Mouse (Mus musculus): ENCODE measurements around the gene Hrh2. TPM values are rescaled to one million over a fixed set of nuclear protein-coding genes. Genes with fewer than 3 reads are reported as not detected.

Gene Hrh2
- polyA plus RNA-seq, 1 experiment from 2014 or later, result 0.11 TPM

GRCm38 (mm10) chr13:54178647-54179046, 13.3 kb upstream of the Hrh2 start:
- Histone ChIP-seq H3K9me3 (no peaks in the 10 kb centered on the region), H3K4me2 (replicated peaks) (no peak overlapping the region), H3K4me3 (replicated peaks) (no peak overlapping the region), H3K27me3 (replicated peaks) (no peaks in the 10 kb centered on the region), H3K36me3 (no peaks in the 10 kb centered on the region), H3K4me1 (replicated peaks) (no peaks in the 10 kb centered on the region), H3K9ac (no peak overlapping the region), H3K27ac (no peak overlapping the region)
- 57% methylated on average over 5 of the region's 5 CpGs for WGBS
- no peak for ATAC-seq

GRCm38 (mm10) chr13:54179971-54180370, 12.0 kb upstream of the Hrh2 start:
- H3K9me3 ChIP-seq, result no peaks in the 10 kb centered on the region
- no peak overlapping the region for H3K27ac ChIP-seq
- 89% methylated on average over 3 of the region's 3 CpGs for WGBS
- H3K4me1 ChIP-seq (replicated peaks), result no peaks in the 10 kb centered on the region
- no peak overlapping the region for H3K9ac ChIP-seq
- H3K36me3 ChIP-seq, result no peaks in the 10 kb centered on the region
- no peak overlapping the region for H3K4me2 ChIP-seq (replicated peaks)
- no peaks in the 10 kb centered on the region for H3K27me3 ChIP-seq (replicated peaks)
- no peak for ATAC-seq
- H3K4me3 ChIP-seq (replicated peaks), result no peak overlapping the region

- Histone ChIP-seq H3K27me3 (replicated peaks) (no peaks in the 10 kb centered on the region), H3K4me1 (replicated peaks) (no peaks in the 10 kb centered on the region), H3K9me3 (no peaks in the 10 kb centered on the region), H3K4me2 (replicated peaks) (no peak overlapping the region), H3K27ac (no peak overlapping the region), H3K4me3 (replicated peaks) (no peak overlapping the region), H3K9ac (no peak overlapping the region), H3K36me3 (no peaks in the 10 kb centered on the region)
- ATAC-seq, result no peak
- WGBS, result 45% methylated on average over 3 of the region's 3 CpGs
Observed at GRCm38 (mm10) chr13:54180461-54180860, 11.5 kb upstream of the Hrh2 start.

DNA sequence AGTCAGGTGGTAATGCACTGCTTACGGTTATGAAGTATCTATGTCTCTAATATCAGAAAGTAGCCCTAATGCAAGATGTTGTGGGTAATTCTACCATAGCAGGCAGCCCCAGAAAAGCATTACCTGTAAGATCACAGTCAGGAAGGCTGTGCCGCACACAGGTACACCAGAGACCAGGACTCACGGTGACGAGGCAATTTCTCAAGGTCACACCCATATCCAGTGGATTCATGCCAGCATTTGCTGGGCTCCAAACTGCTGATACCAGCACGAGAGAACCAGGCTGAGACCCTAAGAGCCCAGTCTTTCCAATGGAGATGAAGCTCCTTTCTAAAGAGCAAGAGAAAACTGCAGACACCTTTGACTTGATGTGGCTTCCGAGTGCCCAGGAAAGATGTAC, 10.6 kb upstream of the Hrh2 start:
- Histone ChIP-seq H3K9me3 (no peaks in the 10 kb centered on the region), H3K4me1 (replicated peaks) (no peaks in the 10 kb centered on the region), H3K4me2 (replicated peaks) (no peak overlapping the region), H3K36me3 (no peaks in the 10 kb centered on the region), H3K27me3 (replicated peaks) (no peaks in the 10 kb centered on the region), H3K27ac (no peak overlapping the region), H3K9ac (no peak overlapping the region), H3K4me3 (replicated peaks) (no peak overlapping the region)
- 76% methylated on average over 6 of the region's 6 CpGs for WGBS
- no peak for ATAC-seq

GRCm38 (mm10) chr13:54181947-54182346, 10.0 kb upstream of the Hrh2 start:
- ATAC-seq, result no peak
- Histone ChIP-seq H3K4me3 (replicated peaks) (no peak overlapping the region), H3K9ac (no peak overlapping the region), H3K4me1 (replicated peaks) (no peaks in the 10 kb centered on the region), H3K36me3 (no peaks in the 10 kb centered on the region), H3K27me3 (replicated peaks) (no peaks in the 10 kb centered on the region), H3K27ac (no peak overlapping the region), H3K9me3 (no peaks in the 10 kb centered on the region), H3K4me2 (replicated peaks) (no peak overlapping the region)
- 85% methylated on average over 4 of the region's 4 CpGs for WGBS

DNA sequence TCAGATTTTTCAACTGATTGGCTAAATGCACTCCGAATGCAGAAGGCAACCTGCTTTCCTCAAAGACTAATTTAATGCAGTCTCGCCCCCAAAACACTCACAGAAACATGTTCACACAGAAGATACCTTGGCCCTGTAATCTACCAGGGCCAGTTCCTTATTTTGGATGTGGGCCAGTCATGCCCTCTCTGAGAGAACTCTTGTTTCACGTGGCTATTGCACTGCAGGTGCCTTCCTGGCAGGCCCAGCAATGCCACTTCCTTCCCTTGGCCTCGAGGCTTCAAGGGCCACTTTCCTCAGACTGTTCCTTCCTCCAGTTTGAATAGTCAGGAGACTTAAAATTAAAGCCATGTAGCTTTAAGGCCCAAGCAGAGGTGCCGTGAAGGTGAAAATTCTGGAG, 5.5 kb upstream of the Hrh2 start:
- no peak overlapping the region for H3K4me2 ChIP-seq (replicated peaks)
- no peaks in the 10 kb centered on the region for H3K9me3 ChIP-seq
- no peak overlapping the region for H3K4me3 ChIP-seq (replicated peaks)
- H3K4me1 ChIP-seq (replicated peaks), result no peaks in the 10 kb centered on the region
- H3K27me3 ChIP-seq (replicated peaks), result no peaks in the 10 kb centered on the region; the same call in 1 of the 2 replicates
- 78% methylated on average over 5 of the region's 5 CpGs for WGBS
- H3K27ac ChIP-seq, result no peak overlapping the region
- no peaks in the 10 kb centered on the region for H3K36me3 ChIP-seq
- ATAC-seq, result no peak
- no peak overlapping the region for H3K9ac ChIP-seq

- Histone ChIP-seq H3K9me3 (no peaks in the 10 kb centered on the region), H3K27me3 (replicated peaks) (peaks cover 13% of the 10 kb centered on the region), H3K4me3 (replicated peaks) (no peak overlapping the region), H3K27ac (no peak overlapping the region), H3K36me3 (no peaks in the 10 kb centered on the region), H3K4me1 (replicated peaks) (0 out of 2 replicates have a peak, but pooled peaks cover 4% of the 10 kb centered on the region), H3K9ac (no peak overlapping the region), H3K4me2 (replicated peaks) (no peak overlapping the region)
- ATAC-seq, result no peak
- WGBS, result 70% methylated on average over 7 of the region's 7 CpGs
Observed at GRCm38 (mm10) chr13:54188190-54188706, 3.7 kb upstream of the Hrh2 start.

DNA sequence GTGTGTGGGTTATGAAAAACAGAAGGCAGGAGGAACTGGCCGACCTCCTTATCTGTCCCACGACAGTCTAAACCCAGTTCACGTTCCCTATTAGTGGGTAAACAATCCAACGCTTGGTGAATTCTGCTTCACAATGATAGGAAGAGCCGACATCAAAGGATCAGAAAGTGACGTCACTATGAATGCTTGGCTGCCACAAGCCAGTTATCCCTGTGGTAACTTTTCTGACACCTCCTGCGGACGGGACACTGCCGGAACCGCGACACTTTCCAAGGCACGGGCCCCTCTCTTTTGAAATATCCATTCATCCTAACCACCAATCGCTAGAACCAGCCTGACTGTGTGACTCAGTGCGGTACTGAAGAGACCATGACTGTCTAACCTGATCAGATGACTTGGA, 2.0 kb upstream of the Hrh2 start:
- Histone ChIP-seq H3K4me2 (replicated peaks) (no peak overlapping the region), H3K4me1 (replicated peaks) (0 out of 2 replicates have a peak, but pooled peaks cover 4% of the 10 kb centered on the region), H3K27ac (no peak overlapping the region), H3K9ac (no peak overlapping the region), H3K4me3 (replicated peaks) (no peak overlapping the region), H3K27me3 (replicated peaks) (peaks cover 22% of the 10 kb centered on the region), H3K9me3 (no peaks in the 10 kb centered on the region), H3K36me3 (no peaks in the 10 kb centered on the region)
- ATAC-seq, result no peak
- WGBS, result 74% methylated on average over 14 of the region's 14 CpGs

DNA sequence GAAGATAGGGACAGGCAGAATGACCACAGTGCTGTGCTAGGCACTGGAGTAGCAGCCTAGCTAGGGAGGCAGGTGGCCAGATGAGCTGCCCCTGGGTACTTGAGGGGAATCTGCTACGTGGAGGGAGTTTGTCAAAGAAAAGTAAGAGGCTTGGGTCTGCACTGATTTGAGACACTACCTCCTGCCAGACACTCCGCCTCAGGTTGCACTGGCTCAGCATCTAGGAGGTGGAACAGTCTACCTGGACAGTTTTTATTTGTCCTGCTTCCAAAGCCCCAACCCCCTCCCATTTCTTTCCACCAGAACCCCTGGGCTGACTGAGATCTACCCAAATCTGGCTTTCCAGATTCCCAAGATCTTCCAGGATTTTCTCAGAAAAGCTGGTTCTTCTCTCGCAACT, 748 bp upstream of the Hrh2 start:
- ATAC-seq, result no peak
- Histone ChIP-seq H3K4me2 (replicated peaks) (no peak overlapping the region), H3K9me3 (no peaks in the 10 kb centered on the region), H3K36me3 (no peaks in the 10 kb centered on the region), H3K4me3 (replicated peaks) (no peak overlapping the region), H3K9ac (no peak overlapping the region), H3K27ac (no peak overlapping the region), H3K4me1 (replicated peaks) (0 out of 2 replicates have a peak, but pooled peaks cover 4% of the 10 kb centered on the region), H3K27me3 (replicated peaks) (peaks cover 22% of the 10 kb centered on the region)
- 81% methylated on average over 3 of the region's 3 CpGs for whole genome bisulfite sequencing

GRCm38 (mm10) chr13:54193580-54193979, 1.7 kb downstream of the Hrh2 start:
- no peak for ATAC-seq
- Histone ChIP-seq H3K36me3 (no peaks in the 10 kb centered on the region), H3K4me1 (replicated peaks) (0 out of 2 replicates have a peak, but pooled peaks cover 4% of the 10 kb centered on the region), H3K27ac (no peak overlapping the region), H3K9me3 (no peaks in the 10 kb centered on the region), H3K4me3 (replicated peaks) (no peak overlapping the region), H3K9ac (no peak overlapping the region), H3K4me2 (replicated peaks) (no peak overlapping the region), H3K27me3 (replicated peaks) (peaks cover 22% of the 10 kb centered on the region)
- 37% methylated on average over 5 of the region's 5 CpGs for WGBS

GRCm38 (mm10) chr13:54199000-54199399, 7.1 kb downstream of the Hrh2 start:
- Histone ChIP-seq H3K4me1 (replicated peaks) (no peaks in the 10 kb centered on the region), H3K9ac (no peak overlapping the region), H3K27ac (no peak overlapping the region), H3K4me3 (replicated peaks) (no peak overlapping the region), H3K9me3 (no peaks in the 10 kb centered on the region), H3K27me3 (replicated peaks) (peaks cover under 1% of the 10 kb centered on the region; the same call in 1 of the 2 replicates), H3K4me2 (replicated peaks) (no peak overlapping the region), H3K36me3 (no peaks in the 10 kb centered on the region)
- no peak for ATAC-seq
- 62% methylated on average over 9 of the region's 9 CpGs for WGBS

DNA sequence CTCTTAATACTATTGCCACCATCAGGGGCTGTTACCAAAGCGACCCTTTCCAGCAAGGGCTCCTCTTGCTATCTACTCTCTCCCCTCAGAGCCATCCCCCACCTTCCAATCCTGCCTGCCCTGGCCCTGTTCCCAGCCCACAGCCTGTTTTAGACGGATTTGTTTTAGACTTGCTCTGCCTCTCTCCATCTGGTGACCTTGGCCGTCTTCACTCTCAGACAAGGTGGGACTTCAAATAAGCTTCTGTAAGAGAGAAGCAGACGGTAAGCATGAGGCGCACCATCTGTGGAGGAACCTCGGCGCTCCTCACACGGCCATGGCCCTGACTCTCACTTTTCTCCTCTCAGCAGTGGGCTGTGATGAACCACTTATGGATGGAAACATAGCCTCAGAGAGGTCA, 10.5 kb downstream of the Hrh2 start:
- H3K36me3 ChIP-seq, result no peaks in the 10 kb centered on the region
- no peak overlapping the region for H3K27ac ChIP-seq
- ATAC-seq, result no peak
- no peak overlapping the region for H3K4me3 ChIP-seq (replicated peaks)
- no peaks in the 10 kb centered on the region for H3K9me3 ChIP-seq
- H3K27me3 ChIP-seq (replicated peaks), result no peaks in the 10 kb centered on the region
- WGBS, result 74% methylated on average over 8 of the region's 8 CpGs
- H3K9ac ChIP-seq, result no peak overlapping the region
- no peak overlapping the region for H3K4me2 ChIP-seq (replicated peaks)
- H3K4me1 ChIP-seq (replicated peaks), result no peaks in the 10 kb centered on the region

GRCm38 (mm10) chr13:54203419-54203818, 11.5 kb downstream of the Hrh2 start:
- ATAC-seq, result no peak
- no peaks in the 10 kb centered on the region for H3K9me3 ChIP-seq
- WGBS, result 76% methylated on average over 2 of the region's 2 CpGs

More at GRCm38 (mm10) chr13:54203419-54203818, 11.5 kb downstream of the Hrh2 start:
- no peak overlapping the region for H3K4me2 ChIP-seq (replicated peaks)
- no peak overlapping the region for H3K9ac ChIP-seq
- no peaks in the 10 kb centered on the region for H3K27me3 ChIP-seq (replicated peaks)
- no peak overlapping the region for H3K4me3 ChIP-seq (replicated peaks)
- H3K36me3 ChIP-seq, result no peaks in the 10 kb centered on the region
- no peak overlapping the region for H3K27ac ChIP-seq
- H3K4me1 ChIP-seq (replicated peaks), result no peaks in the 10 kb centered on the region
